Mouse (Mus musculus) ES-E14 (cell line): Measurements from ENCODE around the gene Zfp37.

ENCODE experiments used
- CHD2 ChIP-seq: IDR thresholded peaks from 2 replicates; pipeline ENCODE4 v1.6.1; 2014; ENCODE audit warnings: mild to moderate bottlenecking, low read depth, low read length, inconsistent platforms
- MAFK ChIP-seq: IDR thresholded peaks from 2 replicates; pipeline ENCODE4 v1.6.1; 2014; ENCODE audit warnings: mild to moderate bottlenecking, low read depth, low read length, inconsistent platforms; ENCODE audit not compliant: insufficient read depth
- ZC3H11A ChIP-seq: IDR thresholded peaks from 2 replicates; pipeline ENCODE4 v1.6.1; 2012; ENCODE audit warnings: low read depth, mild to moderate bottlenecking, inconsistent platforms, low read length, borderline replicate concordance

DNA sequence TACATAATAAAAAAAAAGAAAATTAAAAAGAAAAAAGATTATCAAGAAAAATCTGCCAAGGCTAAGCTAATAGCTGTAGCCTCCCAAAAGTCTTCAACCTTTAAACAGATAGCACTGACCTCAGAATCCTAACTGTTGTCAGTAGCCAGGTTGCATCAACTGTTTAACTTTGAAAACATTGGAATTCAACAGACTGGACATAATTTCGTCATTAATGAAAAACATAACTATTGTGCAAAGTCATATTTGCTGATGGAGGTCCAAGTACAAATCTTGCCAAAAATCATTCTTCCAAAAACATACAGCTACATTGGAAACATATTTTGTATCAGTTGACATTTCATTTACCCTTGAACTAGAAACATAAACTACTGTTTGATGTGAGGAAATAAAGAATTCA lies 72.4 kb downstream of the Zfp37 start:
- no peak for TF ChIP-seq ZC3H11A
- no peak for TF ChIP-seq CHD2
- TF ChIP-seq MAFK = no peak
